Mouse (Mus musculus) lung, postnatal 0 days (tissue): ENCODE data around the gene Hck.

Experiments used
- CTCF ChIP-seq: IDR thresholded peaks from 2 replicates; pipeline ENCODE4 v1.5.1; 2016; ENCODE audit warnings: antibody characterized with exemption, mild to moderate bottlenecking
- EP300 ChIP-seq: IDR thresholded peaks from 2 replicates; pipeline ENCODE4 v1.6.1; 2016; ENCODE audit warnings: antibody characterized with exemption, mild to moderate bottlenecking, control low read depth

DNA sequence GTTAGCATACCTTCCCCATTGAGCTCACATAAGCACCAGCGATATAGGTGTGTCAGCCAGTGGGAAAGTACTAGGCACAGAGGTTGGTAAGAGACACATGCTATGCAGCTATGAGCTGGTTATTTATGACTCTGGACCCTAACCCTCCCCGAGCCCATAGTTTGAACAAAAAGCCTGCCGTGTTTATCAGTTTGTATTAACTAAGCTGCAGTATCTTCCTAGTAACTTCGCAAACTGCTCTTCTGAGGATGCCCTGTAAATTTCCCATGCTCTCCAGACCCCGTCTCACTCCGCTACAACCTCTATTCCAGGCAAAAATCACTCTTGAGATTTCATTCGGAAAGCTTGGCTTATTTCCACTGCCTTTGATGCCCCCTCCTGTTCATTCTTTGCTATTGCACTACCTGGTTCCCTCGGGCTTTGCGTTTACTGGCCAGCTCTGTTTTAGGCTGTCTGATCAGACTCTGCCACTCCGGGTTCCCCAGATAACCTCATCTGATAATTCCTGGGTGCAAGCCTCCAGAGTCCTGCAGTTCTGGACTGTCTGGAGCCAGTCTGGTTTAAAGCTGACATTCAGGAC, 34.4 kb downstream of the Hck start:
- TF ChIP-seq EP300 (no peak), CTCF (peak; percentile 88)
